Mouse (Mus musculus) embryonic fibroblast, embryonic 13.5 days (primary cell): ENCODE data around the gene Cxadr.

Experiments
- CTCF ChIP-seq: IDR thresholded peaks from 2 replicates; pipeline ENCODE4 v1.5.1; 2011; ENCODE audit warnings: mild to moderate bottlenecking, control low read depth, low read length, moderate library complexity, borderline replicate concordance; ENCODE audit not compliant: insufficient read depth
- POLR2A ChIP-seq: IDR thresholded peaks from 2 replicates; pipeline ENCODE4 v1.6.1; 2011; ENCODE audit warnings: low read depth, mild to moderate bottlenecking, control low read depth, low read length, moderate library complexity

DNA sequence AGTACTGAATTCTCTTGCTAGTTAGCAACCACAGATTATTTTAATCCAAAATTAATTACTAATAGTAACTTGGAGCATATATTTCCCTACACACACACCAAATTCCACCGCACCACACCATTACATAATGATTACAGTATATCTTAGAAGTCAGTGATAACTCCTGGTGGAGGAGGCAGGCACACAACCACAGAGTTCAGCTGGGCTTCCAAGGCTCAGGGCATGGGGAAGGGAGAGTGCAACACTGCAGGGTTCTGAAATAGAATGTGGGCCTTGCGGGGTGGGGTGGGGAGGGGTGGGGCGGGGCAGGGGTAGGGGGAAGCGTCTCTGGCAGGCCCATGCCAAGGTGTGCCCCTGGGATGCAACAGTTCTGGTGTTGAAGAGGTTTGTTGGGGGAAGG, 5.7 kb upstream of the Cxadr start:
- no peak for TF ChIP-seq CTCF
- no peak for TF ChIP-seq POLR2A
